In the genomic region with DNA sequence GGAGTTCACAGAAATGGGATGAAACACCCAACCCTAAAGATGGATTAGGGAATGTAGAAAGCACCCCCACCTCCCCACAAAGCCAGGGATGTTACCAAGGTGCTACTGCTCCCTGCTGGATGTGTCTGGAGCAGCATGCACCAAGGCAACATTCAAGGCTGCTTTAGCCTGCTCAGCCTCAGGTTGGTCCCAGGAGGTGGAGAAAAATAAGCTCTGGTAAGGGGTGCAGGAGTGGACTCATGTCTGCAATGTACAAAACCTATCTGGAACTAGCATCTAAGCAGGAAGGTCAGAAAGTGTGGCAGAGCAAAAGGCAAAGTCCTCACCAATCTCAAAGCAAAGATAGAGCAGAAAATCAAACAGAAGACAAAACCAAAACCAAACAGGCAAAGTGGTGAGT, we compare ENCODE assay signal across 8 mouse cellular contexts. TPM values are rescaled to one million over a fixed set of nuclear protein-coding genes. Genes with fewer than 3 reads are reported as not detected.
DNase-seq lines count a peak whose midpoint lies in the region; ATAC-seq and TF ChIP-seq lines count a peak whose summit lies in the region.
"Had no signal": no experiment of that assay in that cellular context is flagged by ENCODE, and none has a peak within 500 bp of the region (broad histone marks: within the 10 kb centered on the region; RNA-seq: fewer than 3 reads in every experiment).

No protein-coding gene starts in this region.

- H3K27ac ChIP-seq in kidney, postnatal 0 days: no peak overlapping the region
- no peak overlapping the region for H3K27ac ChIP-seq in kidney, embryonic 15.5 days
- H3K27ac ChIP-seq in liver, embryonic 15.5 days (replicated peaks): 0 out of 2 replicates have a peak overlapping the region, but pooled peaks have one; percentile 34
- H3K27ac ChIP-seq: embryonic facial prominence, embryonic 13.5 days had no signal

- H3K9me3 ChIP-seq in kidney, postnatal 0 days (replicated peaks; ENCODE audit: low read length): no peaks in the 10 kb centered on the region
- no peaks in the 10 kb centered on the region for H3K9me3 ChIP-seq in kidney, embryonic 15.5 days (replicated peaks)
- H3K9me3 ChIP-seq in liver, embryonic 15.5 days (replicated peaks): no peaks in the 10 kb centered on the region
- H3K9me3 ChIP-seq: embryonic facial prominence, embryonic 13.5 days had no signal

- ATAC-seq in kidney, postnatal 0 days (replicated peaks; ENCODE audit: low FRiP score, low read depth): no peak
- ATAC-seq in kidney, embryonic 15.5 days (replicated peaks; ENCODE audit: low FRiP score): no peak
- ATAC-seq in CD4-positive, CD25-positive, alpha-beta regulatory T cell, adult 4 months: peak; percentile 58
- no peak for ATAC-seq in liver, embryonic 15.5 days (ENCODE audit: insufficient read depth)

- TF ChIP-seq CTCF in kidney, postnatal 0 days (IDR thresholded peaks at IDR 0.05; ENCODE audit: low read depth): peak; percentile 69

- no peak overlapping the region for H3K4me2 ChIP-seq in kidney, postnatal 0 days (ENCODE audit: low read length)
- no peak overlapping the region for H3K4me2 ChIP-seq in kidney, embryonic 15.5 days
- H3K4me2 ChIP-seq in liver, embryonic 15.5 days: no peak overlapping the region
- H3K4me2 ChIP-seq: embryonic facial prominence, embryonic 13.5 days had no signal

- no peaks in the 10 kb centered on the region for H3K4me1 ChIP-seq in kidney, postnatal 0 days (replicated peaks; ENCODE audit: insufficient read depth, low read length)
- H3K4me1 ChIP-seq in kidney, embryonic 15.5 days: peaks cover 10% of the 10 kb centered on the region; the same call in 1 of the 2 replicates
- peaks cover 31% of the 10 kb centered on the region for H3K4me1 ChIP-seq in liver, embryonic 15.5 days (replicated peaks)

- no peak for DNase-seq in kidney, postnatal 0 days (ENCODE audit: low spot score)
- DNase-seq in MN1 (ENCODE audit: low spot score): peak; percentile 36
- DNase-seq in retina, postnatal 1 day: no peak
- no peak for DNase-seq in frontal cortex, postnatal 36 days (ENCODE audit: low spot score in 2 of 2)

- H3K36me3 ChIP-seq in kidney, postnatal 0 days (ENCODE audit: insufficient read depth, low read length): peaks cover 31% of the 10 kb centered on the region
- H3K36me3 ChIP-seq in kidney, embryonic 15.5 days: peaks cover 78% of the 10 kb centered on the region
- peaks cover 23% of the 10 kb centered on the region for H3K36me3 ChIP-seq in liver, embryonic 15.5 days (replicated peaks)

- H3K9ac ChIP-seq in kidney, postnatal 0 days (ENCODE audit: low read depth, low read length): no peak overlapping the region
- H3K9ac ChIP-seq in kidney, embryonic 15.5 days: no peak overlapping the region
- no peak overlapping the region for H3K9ac ChIP-seq in liver, embryonic 15.5 days
- H3K9ac ChIP-seq: embryonic facial prominence, embryonic 13.5 days had no signal

- H3K4me3 ChIP-seq in kidney, postnatal 0 days (replicated peaks; ENCODE audit: low read depth, low read length): no peak overlapping the region
- no peak overlapping the region for H3K4me3 ChIP-seq in kidney, embryonic 15.5 days (replicated peaks)
- no peak overlapping the region for H3K4me3 ChIP-seq in liver, embryonic 15.5 days (replicated peaks)
- H3K4me3 ChIP-seq: embryonic facial prominence, embryonic 13.5 days had no signal

- H3K27me3 ChIP-seq in kidney, postnatal 0 days (ENCODE audit: insufficient read depth, low read length): no peaks in the 10 kb centered on the region
- no peaks in the 10 kb centered on the region for H3K27me3 ChIP-seq in kidney, embryonic 15.5 days
- no peaks in the 10 kb centered on the region for H3K27me3 ChIP-seq in liver, embryonic 15.5 days
- H3K27me3 ChIP-seq: embryonic facial prominence, embryonic 13.5 days had no signal

RNA-seq across cellular contexts. Expression of gene Fkbp11, which starts 9.9 kb away (rescaled TPM):
- polyA plus RNA-seq in kidney, postnatal 0 days (2015; fragmentation: Nextera tagmentation; extraction: Ambion mirVana): 34.4 and 34.6 TPM in 2 replicates
- polyA plus RNA-seq in kidney, embryonic 15.5 days (2015; fragmentation: Nextera tagmentation; extraction: Ambion mirVana): 40.3 and 40.5 TPM in 2 replicates
- polyA plus RNA-seq in CD4-positive, CD25-positive, alpha-beta regulatory T cell, adult 4 months (2017; shearing (Covaris generic)): 1 to 10 TPM in 1 of 2 experiments, under 1 TPM in 1; 0.75 to 1.0 TPM
- 156 and 176 TPM in 2 replicates for polyA plus RNA-seq in liver, embryonic 15.5 days (2015; fragmentation: Nextera tagmentation; extraction: Ambion mirVana)

RNA-seq across cellular contexts. Expression of gene Arf3, which starts 25.1 kb away (rescaled TPM):
- polyA plus RNA-seq in kidney, postnatal 0 days (2015; fragmentation: Nextera tagmentation; extraction: Ambion mirVana): 39.0 and 39.6 TPM in 2 replicates
- 51.9 and 55.6 TPM in 2 replicates for polyA plus RNA-seq in kidney, embryonic 15.5 days (2015; fragmentation: Nextera tagmentation; extraction: Ambion mirVana)
- 10 to 100 TPM; 33.0 to 35.3 TPM for polyA plus RNA-seq in CD4-positive, CD25-positive, alpha-beta regulatory T cell, adult 4 months (2017; shearing (Covaris generic))
- 11.7 and 14.3 TPM in 2 replicates for polyA plus RNA-seq in liver, embryonic 15.5 days (2015; fragmentation: Nextera tagmentation; extraction: Ambion mirVana)

RNA-seq across cellular contexts. Expression of gene Ccdc65, which starts 29.9 kb away (rescaled TPM):
- polyA plus RNA-seq in kidney, postnatal 0 days (2015; fragmentation: Nextera tagmentation; extraction: Ambion mirVana): 0.74 and 0.75 TPM in 2 replicates
- polyA plus RNA-seq in kidney, embryonic 15.5 days (2015; fragmentation: Nextera tagmentation; extraction: Ambion mirVana): 0.73 and 1.1 TPM in 2 replicates
- not detected for polyA plus RNA-seq in CD4-positive, CD25-positive, alpha-beta regulatory T cell, adult 4 months (2017; shearing (Covaris generic))
- polyA plus RNA-seq in liver, embryonic 15.5 days (2015; fragmentation: Nextera tagmentation; extraction: Ambion mirVana): not detected in 2 replicates

RNA-seq across cellular contexts. Expression of gene Wnt10b, which starts 40.1 kb away (rescaled TPM):
- polyA plus RNA-seq in kidney, postnatal 0 days (2015; fragmentation: Nextera tagmentation; extraction: Ambion mirVana): not detected in 2 replicates
- 0.12 and 0.31 TPM in 2 replicates for polyA plus RNA-seq in kidney, embryonic 15.5 days (2015; fragmentation: Nextera tagmentation; extraction: Ambion mirVana)
- polyA plus RNA-seq in CD4-positive, CD25-positive, alpha-beta regulatory T cell, adult 4 months (2017; shearing (Covaris generic)): not detected
- polyA plus RNA-seq in liver, embryonic 15.5 days (2015; fragmentation: Nextera tagmentation; extraction: Ambion mirVana): not detected in 2 replicates

RNA-seq across cellular contexts. Expression of gene Wnt1, which starts 51.8 kb away (rescaled TPM):
- not detected in 2 replicates for polyA plus RNA-seq in kidney, postnatal 0 days (2015; fragmentation: Nextera tagmentation; extraction: Ambion mirVana)
- polyA plus RNA-seq in kidney, embryonic 15.5 days (2015; fragmentation: Nextera tagmentation; extraction: Ambion mirVana): 0.06 TPM in 1 of 2 replicates, not detected in the other
- polyA plus RNA-seq in CD4-positive, CD25-positive, alpha-beta regulatory T cell, adult 4 months (2017; shearing (Covaris generic)): not detected
- not detected in 2 replicates for polyA plus RNA-seq in liver, embryonic 15.5 days (2015; fragmentation: Nextera tagmentation; extraction: Ambion mirVana)
- polyA plus RNA-seq: embryonic facial prominence, embryonic 13.5 days had no signal

Comparison
In these comparisons a context has a peak if more than half of its experiments do, and no peak if none do; other contexts are left out.
1. RNA of gene Fkbp11, which starts 9.9 kb away (polyA plus RNA-seq): 156 to 176 TPM in liver, embryonic 15.5 days, 40.3 to 40.5 TPM in kidney, embryonic 15.5 days and 34.4 to 34.6 TPM in kidney, postnatal 0 days; 0.75 to 1.0 TPM in CD4-positive, CD25-positive, alpha-beta regulatory T cell, adult 4 months; every median in the first group is over 10 times any median in the second.